Mouse (Mus musculus) neutrophil, adult 5-6 weeks (primary cell): ENCODE measurements around the gene Csgalnact2. TPM values are rescaled to one million over a fixed set of nuclear protein-coding genes. Genes with fewer than 3 reads are reported as not detected.

Experiments
- ATAC-seq: fragments of 151-379, 151-347 bp; 2 replicates; pipeline ENCODE4 v1.8.0; 2017; ENCODE audit warnings: mild to moderate bottlenecking, moderate TSS enrichment; ENCODE audit not compliant: insufficient number of reproducible peaks, poor library complexity, low FRiP score, severe bottlenecking; ENCODE audit errors: extremely low read depth
- total RNA-seq: library from RNA; stranded (forward); fragments of 200-1000 nt; gene quantifications from 2 replicates; pipeline ENCODE4 v1.2.3, GENCODE M21; 2017

The Csgalnact2 gene
- total RNA-seq = 55.0 and 59.9 TPM in 2 replicates

GRCm38 (mm10) chr6:118138731-118139709 is at the start of gene Csgalnact2:
Gene Csgalnact2 (minus strand): TSS chr6:118139140.
- ATAC-seq = peak; percentile 93

- no peak for ATAC-seq
Measured at GRCm38 (mm10) chr6:118188599-118188998, 49.7 kb upstream of the Csgalnact2 start.

- ATAC-seq = no peak
Measured at GRCm38 (mm10) chr6:118187285-118187641, 48.3 kb upstream of the Csgalnact2 start.

- ATAC-seq = no peak
Measured at GRCm38 (mm10) chr6:118186620-118187284, 47.8 kb upstream of the Csgalnact2 start.

- ATAC-seq = no peak
Measured at GRCm38 (mm10) chr6:118184126-118184525, 45.2 kb upstream of the Csgalnact2 start.

GRCm38 (mm10) chr6:118180085-118180423 is 41.1 kb upstream of the Csgalnact2 start:
- ATAC-seq = no peak

GRCm38 (mm10) chr6:118179316-118180084 is 40.6 kb upstream of the Csgalnact2 start:
- peak; percentile 81 for ATAC-seq

GRCm38 (mm10) chr6:118173975-118174328 is 35.0 kb upstream of the Csgalnact2 start:
- ATAC-seq = no peak

GRCm38 (mm10) chr6:118173251-118173974 is 34.5 kb upstream of the Csgalnact2 start:
- no peak for ATAC-seq

GRCm38 (mm10) chr6:118171386-118171785 is 32.4 kb upstream of the Csgalnact2 start:
- no peak for ATAC-seq

GRCm38 (mm10) chr6:118168106-118168505 is 29.2 kb upstream of the Csgalnact2 start:
- no peak for ATAC-seq

- peak; percentile 51 for ATAC-seq
Measured at GRCm38 (mm10) chr6:118167013-118167412, 28.1 kb upstream of the Csgalnact2 start.

GRCm38 (mm10) chr6:118165516-118165915 is 26.6 kb upstream of the Csgalnact2 start:
- ATAC-seq = no peak

- ATAC-seq = no peak
Measured at GRCm38 (mm10) chr6:118164691-118165090, 25.8 kb upstream of the Csgalnact2 start.

- no peak for ATAC-seq
Measured at GRCm38 (mm10) chr6:118163086-118163485, 24.1 kb upstream of the Csgalnact2 start.

GRCm38 (mm10) chr6:118162457-118163082 is 23.6 kb upstream of the Csgalnact2 start:
- ATAC-seq = no peak

GRCm38 (mm10) chr6:118153091-118153490 is 14.2 kb upstream of the Csgalnact2 start:
- ATAC-seq = no peak

GRCm38 (mm10) chr6:118150988-118151387 is 12.0 kb upstream of the Csgalnact2 start:
- no peak for ATAC-seq
